Mouse (Mus musculus): ENCODE data around the gene Myom1.

The Myom1 gene

GRCm38 (mm10) chr17:71136384-71137333, 134.2 kb downstream of the Myom1 start:
- DNase-seq (ENCODE audit: low spot score in 2 of 2): no peak

GRCm38 (mm10) chr17:71137334-71137721, 134.9 kb downstream of the Myom1 start:
- no peak for DNase-seq (ENCODE audit: low spot score in 2 of 2)

- no peak for DNase-seq (ENCODE audit: low spot score in 2 of 2)
Measured at GRCm38 (mm10) chr17:71142068-71142467, 139.6 kb downstream of the Myom1 start.

GRCm38 (mm10) chr17:71143155-71143554, 140.7 kb downstream of the Myom1 start:
- no peak for DNase-seq (ENCODE audit: low spot score in 2 of 2)

GRCm38 (mm10) chr17:71144322-71145116, 142.1 kb downstream of the Myom1 start:
- DNase-seq (ENCODE audit: low spot score in 2 of 2): no peak

GRCm38 (mm10) chr17:71145248-71145961, 143.0 kb downstream of the Myom1 start:
- no peak for DNase-seq (ENCODE audit: low spot score in 2 of 2)

GRCm38 (mm10) chr17:71153356-71153755, 150.9 kb downstream of the Myom1 start:
- no peak for DNase-seq (ENCODE audit: low spot score in 2 of 2)

GRCm38 (mm10) chr17:71155271-71155670, 152.8 kb downstream of the Myom1 start:
- DNase-seq (ENCODE audit: low spot score in 2 of 2): no peak

GRCm38 (mm10) chr17:71159152-71159567, 156.7 kb downstream of the Myom1 start:
- no peak for DNase-seq (ENCODE audit: low spot score in 2 of 2)

GRCm38 (mm10) chr17:71159720-71160119, 157.3 kb downstream of the Myom1 start:
- DNase-seq (ENCODE audit: low spot score in 2 of 2): no peak

GRCm38 (mm10) chr17:71160244-71160995, 158.0 kb downstream of the Myom1 start:
- no peak for DNase-seq (ENCODE audit: low spot score in 2 of 2)

- DNase-seq (ENCODE audit: low spot score in 2 of 2): no peak
Measured at GRCm38 (mm10) chr17:71164991-71165390, 162.6 kb downstream of the Myom1 start.

GRCm38 (mm10) chr17:71168205-71168815, 165.9 kb downstream of the Myom1 start:
- DNase-seq (ENCODE audit: low spot score in 2 of 2): no peak

GRCm38 (mm10) chr17:71168846-71169245, 166.4 kb downstream of the Myom1 start:
- no peak for DNase-seq (ENCODE audit: low spot score in 2 of 2)

GRCm38 (mm10) chr17:71169639-71170038, 167.2 kb downstream of the Myom1 start:
- DNase-seq (ENCODE audit: low spot score in 2 of 2): no peak

- no peak for DNase-seq (ENCODE audit: low spot score in 2 of 2)
Measured at GRCm38 (mm10) chr17:71171161-71171560, 168.7 kb downstream of the Myom1 start.
